Mouse (Mus musculus) forebrain, embryonic 12.5 days (tissue): ENCODE measurements at regions not wholly inside any gene's neighbourhood (a gene's known extent, or its start where the extent isn't known, plus 50 kb on each side); places are given as distances from the start of the nearest gene placed in this dataset.

Source experiments
- ATAC-seq: fragments of 200-750 bp; cut with Nextera tagmentation; 2 replicates; pipeline ENCODE4 v1.8.0; 2017; ENCODE audit warnings: moderate TSS enrichment; ENCODE audit not compliant: low FRiP score
- H3K27ac ChIP-seq: fragments of 300-500 bp; sonication (generic); 2 replicates; pipeline ENCODE4 v1.5.1; 2016; ENCODE audit warnings: mild to moderate bottlenecking
- H3K27me3 ChIP-seq: fragments of 300-500 bp; sonication (generic); 2 replicates; pipeline ENCODE4 v1.6.1; 2016; ENCODE audit warnings: mild to moderate bottlenecking
- H3K36me3 ChIP-seq: fragments of 300-500 bp; sonication (generic); replicated peaks from 2 replicates; pipeline ENCODE4 v1.6.1; 2016; ENCODE audit warnings: mild to moderate bottlenecking
- H3K4me1 ChIP-seq: fragments of 300-500 bp; sonication (generic); 2 replicates; pipeline ENCODE4 v1.6.1; 2016
- H3K4me2 ChIP-seq: fragments of 300-500 bp; sonication (generic); 2 replicates; pipeline ENCODE4 v1.6.1; 2016; ENCODE audit warnings: mild to moderate bottlenecking, moderate library complexity
- H3K4me3 ChIP-seq: fragments of 300-500 bp; sonication (generic); replicated peaks from 2 replicates; pipeline ENCODE4 v1.5.1; 2016; ENCODE audit warnings: mild to moderate bottlenecking
- H3K9ac ChIP-seq: fragments of 300-500 bp; sonication (generic); 2 replicates; pipeline ENCODE4 v1.6.1; 2016; ENCODE audit warnings: mild to moderate bottlenecking
- H3K9me3 ChIP-seq: fragments of 300-500 bp; sonication (generic); 2 replicates; pipeline ENCODE4 v1.6.1; 2016
- WGBS: fragments of 180-500 bp; shearing (Covaris S2); methylation state at CpG from one replicate; pipeline ENCODE4 v1.1.7; 2016; 5-methylcytosine and 5-hydroxymethylcytosine counted together

DNA sequence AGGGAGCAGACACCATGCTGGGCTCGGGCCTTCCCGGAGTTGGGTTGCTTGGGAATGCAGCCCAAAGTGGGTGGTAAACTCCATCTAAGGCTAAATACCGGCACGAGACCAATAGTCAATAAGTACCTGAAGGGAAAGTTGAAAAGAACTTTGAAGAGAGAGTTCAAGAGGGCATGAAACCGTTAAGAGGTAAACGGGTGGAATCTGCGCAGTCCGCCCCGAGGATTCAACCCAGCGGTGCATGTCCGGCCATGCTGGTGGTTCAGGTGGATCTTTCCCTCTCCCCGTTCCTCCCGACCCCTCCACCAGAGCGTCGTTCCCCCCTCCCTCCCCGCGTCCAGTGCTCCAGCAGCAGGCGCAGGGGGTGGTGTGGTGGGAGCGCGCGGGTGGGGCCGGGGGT, 179.1 kb upstream of the Arhgef26 start:
- H3K4me3 ChIP-seq: no peak overlapping the region
- no peak overlapping the region for H3K9ac ChIP-seq
- no peaks in the 10 kb centered on the region for H3K36me3 ChIP-seq
- 60% methylated on average over 22 of the region's 22 CpGs for WGBS
- H3K27ac ChIP-seq: no peak overlapping the region
- peaks cover 16% of the 10 kb centered on the region for H3K9me3 ChIP-seq
- no peaks in the 10 kb centered on the region for H3K27me3 ChIP-seq
- H3K4me2 ChIP-seq: no peak overlapping the region
- H3K4me1 ChIP-seq: no peaks in the 10 kb centered on the region
- peak; percentile 98 for ATAC-seq

DNA sequence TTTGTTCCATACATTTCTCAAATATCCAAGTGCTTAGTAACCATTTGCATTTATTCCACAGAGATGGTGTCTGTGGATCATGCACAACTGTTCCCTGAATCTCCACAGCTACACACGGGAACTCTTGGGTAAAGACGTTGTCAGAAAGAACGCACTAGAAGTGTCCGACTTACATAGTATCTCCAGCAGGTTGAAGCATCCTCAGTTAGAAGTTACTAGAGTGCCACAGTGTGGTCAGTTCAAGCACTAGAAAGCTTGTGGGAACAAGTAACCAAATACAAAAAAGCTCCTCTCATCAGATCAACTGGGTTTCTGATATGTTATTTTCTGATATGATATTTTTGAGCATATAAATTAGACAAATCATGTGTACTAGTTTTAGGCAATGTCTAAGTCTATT, 167.5 kb upstream of the Arhgef26 start:
- Histone ChIP-seq H3K27me3 (no peaks in the 10 kb centered on the region), H3K27ac (no peak overlapping the region), H3K4me1 (no peaks in the 10 kb centered on the region), H3K4me3 (no peak overlapping the region), H3K36me3 (no peaks in the 10 kb centered on the region), H3K4me2 (no peak overlapping the region), H3K9me3 (no peaks in the 10 kb centered on the region), H3K9ac (no peak overlapping the region)
- ATAC-seq: no peak
- 70% methylated on average over 4 of the region's 4 CpGs for WGBS

DNA sequence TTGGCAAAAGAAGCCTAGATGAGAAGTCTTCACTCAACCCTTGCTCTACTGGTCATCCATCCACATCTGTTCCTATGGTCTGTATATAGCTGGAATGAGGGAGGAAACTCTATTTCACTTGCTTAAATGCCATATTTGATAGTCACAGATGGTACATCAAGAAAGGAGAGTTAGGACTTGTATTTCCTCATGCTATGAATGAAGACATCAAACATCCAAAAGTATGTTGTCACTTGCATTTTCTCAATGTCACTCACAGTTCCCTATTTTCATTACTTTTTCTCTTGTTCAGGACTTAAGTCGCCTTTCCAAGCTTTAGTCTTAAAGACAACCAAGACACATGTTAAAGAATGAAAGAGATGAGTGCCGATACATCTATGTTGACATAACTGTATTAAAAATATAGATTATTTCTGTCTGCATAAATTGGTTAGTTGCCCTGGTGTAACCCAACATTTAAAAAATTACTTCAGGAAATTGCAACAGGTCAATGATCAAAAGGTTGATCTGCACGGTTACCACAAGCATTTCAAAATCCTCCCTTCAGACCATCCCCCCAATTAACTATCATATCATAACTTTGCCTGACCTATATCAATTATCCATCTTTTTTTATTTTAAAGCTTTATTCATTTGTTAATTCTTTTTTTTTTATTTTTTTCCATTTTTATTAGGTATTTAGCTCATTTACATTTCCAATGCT, 150.2 kb upstream of the Arhgef26 start:
- Histone ChIP-seq H3K4me1 (no peaks in the 10 kb centered on the region), H3K4me3 (no peak overlapping the region), H3K9me3 (no peaks in the 10 kb centered on the region), H3K36me3 (no peaks in the 10 kb centered on the region), H3K27ac (no peak overlapping the region), H3K4me2 (no peak overlapping the region), H3K27me3 (no peaks in the 10 kb centered on the region), H3K9ac (no peak overlapping the region)
- WGBS: 85% methylated on average over 3 of the region's 3 CpGs
- no peak for ATAC-seq

DNA sequence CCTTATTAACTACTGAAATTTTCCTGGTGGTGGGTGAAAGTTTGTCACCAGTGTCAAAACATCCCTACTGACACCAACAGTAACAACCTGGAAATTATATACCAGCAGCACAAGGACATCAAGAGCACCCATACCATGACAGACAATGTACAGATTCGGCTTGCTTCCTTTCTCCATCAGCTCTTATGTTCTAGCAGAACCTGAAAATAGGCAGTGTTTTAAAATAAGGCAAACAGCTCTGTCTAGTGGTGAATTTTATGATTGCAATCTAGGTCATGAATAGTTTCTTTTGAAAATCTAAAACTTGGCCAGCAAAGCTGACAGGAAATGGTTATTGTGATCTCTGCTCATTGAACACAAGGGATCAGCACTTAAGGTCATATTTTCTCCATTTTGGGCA, 145.7 kb upstream of the Arhgef26 start:
- 0 out of 2 replicates have a peak, but pooled peaks have one; percentile 41 for ATAC-seq
- no peaks in the 10 kb centered on the region for H3K36me3 ChIP-seq
- no peaks in the 10 kb centered on the region for H3K9me3 ChIP-seq

DNA sequence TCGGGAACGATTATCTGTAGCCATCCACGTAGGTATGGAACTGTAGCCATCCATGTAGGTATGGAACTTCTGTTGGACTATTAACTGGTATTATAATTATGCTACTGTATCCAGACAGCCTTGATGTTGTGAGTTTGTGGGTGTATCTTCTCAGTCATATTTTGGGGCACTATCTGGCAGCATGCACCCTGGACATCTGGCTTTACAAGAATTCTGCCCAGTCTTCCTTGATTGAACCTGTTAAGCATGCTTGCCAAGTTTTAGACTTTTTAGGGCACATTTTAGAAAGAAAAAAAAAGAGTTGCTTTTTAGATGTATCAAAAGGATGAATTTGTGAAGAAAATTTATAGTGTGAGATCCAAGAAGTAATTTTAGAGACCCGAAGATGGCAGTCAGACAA, 143.7 kb upstream of the Arhgef26 start:
- Histone ChIP-seq H3K9ac (no peak overlapping the region), H3K9me3 (no peaks in the 10 kb centered on the region), H3K4me2 (no peak overlapping the region), H3K4me3 (no peak overlapping the region), H3K4me1 (no peaks in the 10 kb centered on the region), H3K27me3 (no peaks in the 10 kb centered on the region), H3K36me3 (no peaks in the 10 kb centered on the region), H3K27ac (no peak overlapping the region)
- 92% methylated on average over 4 of the region's 4 CpGs for WGBS
- no peak for ATAC-seq

More for the DNA sequence above, 145.7 kb upstream of the Arhgef26 start:
- H3K4me3 ChIP-seq: no peak overlapping the region
- H3K27ac ChIP-seq: no peak overlapping the region
- WGBS: 38% methylated on average over 1 of the region's 1 CpGs
- H3K27me3 ChIP-seq: no peaks in the 10 kb centered on the region
- no peaks in the 10 kb centered on the region for H3K4me1 ChIP-seq
- H3K4me2 ChIP-seq: no peak overlapping the region
- no peak overlapping the region for H3K9ac ChIP-seq

DNA sequence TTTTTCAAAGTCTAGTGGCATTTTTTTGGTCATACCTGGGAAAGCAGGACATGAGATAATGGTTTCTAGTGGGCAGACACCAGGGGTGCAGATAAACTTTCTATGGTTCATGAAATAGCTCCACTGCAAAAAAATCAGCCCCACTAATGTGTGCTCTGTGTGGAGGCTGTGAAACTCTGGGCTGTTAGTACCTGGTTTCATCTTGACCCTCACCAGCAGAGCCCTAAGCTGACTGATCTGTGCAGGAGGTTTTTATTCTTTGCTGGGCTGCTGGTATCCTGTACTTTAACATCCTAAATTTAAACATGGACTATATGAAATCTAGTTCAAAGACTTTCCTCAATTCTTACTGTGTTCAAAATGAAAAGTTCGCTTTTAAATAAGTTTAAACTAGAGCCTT, 141.5 kb upstream of the Arhgef26 start:
- H3K4me2 ChIP-seq: no peak overlapping the region
- H3K4me3 ChIP-seq: no peak overlapping the region
- no peak for ATAC-seq
- H3K27ac ChIP-seq: no peak overlapping the region
- H3K36me3 ChIP-seq: no peaks in the 10 kb centered on the region
- H3K9me3 ChIP-seq: no peaks in the 10 kb centered on the region
- no peaks in the 10 kb centered on the region for H3K27me3 ChIP-seq
- WGBS: 71% methylated on average over 1 of the region's 1 CpGs
- no peaks in the 10 kb centered on the region for H3K4me1 ChIP-seq
- H3K9ac ChIP-seq: no peak overlapping the region

DNA sequence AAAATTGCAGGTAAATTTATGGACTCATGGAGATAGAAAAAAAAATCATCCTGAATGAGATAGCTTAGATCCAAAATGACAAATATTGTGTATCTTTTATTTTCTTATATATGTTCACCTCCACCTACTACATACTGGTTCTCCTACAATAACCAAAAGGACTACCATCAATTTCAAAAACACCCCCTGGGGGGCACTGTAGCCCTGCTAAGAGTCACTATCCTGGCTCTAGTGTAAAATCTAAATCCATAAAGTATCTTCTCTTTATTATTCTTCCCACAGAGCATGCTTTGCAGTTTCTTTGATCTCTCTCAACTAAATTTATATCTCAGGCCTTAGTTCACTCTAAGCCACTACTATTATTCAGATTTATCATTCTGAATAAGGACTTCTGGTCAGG, 122.3 kb upstream of the Arhgef26 start:
- Histone ChIP-seq H3K4me1 (no peaks in the 10 kb centered on the region), H3K27ac (no peak overlapping the region), H3K36me3 (no peaks in the 10 kb centered on the region), H3K9me3 (no peaks in the 10 kb centered on the region), H3K9ac (no peak overlapping the region), H3K27me3 (no peaks in the 10 kb centered on the region), H3K4me3 (no peak overlapping the region), H3K4me2 (no peak overlapping the region)
- no peak for ATAC-seq

DNA sequence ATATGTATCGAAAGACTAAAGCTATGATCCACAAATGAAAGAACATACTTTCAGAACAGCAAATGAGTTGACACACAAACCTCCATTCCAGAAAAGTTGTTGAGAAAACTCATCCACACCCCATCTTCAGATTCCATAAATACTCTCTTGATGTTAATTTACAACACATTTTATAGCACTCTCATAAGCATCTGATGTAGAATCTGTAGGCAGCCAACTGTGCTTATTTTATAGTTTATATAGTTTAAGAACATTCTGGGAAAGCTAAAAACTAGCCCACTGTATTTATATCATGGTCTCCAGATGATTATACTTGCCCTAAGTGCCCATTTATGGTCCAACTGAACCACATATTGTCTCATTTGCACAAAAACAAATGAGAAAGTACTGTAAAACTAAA, 120.8 kb upstream of the Arhgef26 start:
- Histone ChIP-seq H3K27me3 (no peaks in the 10 kb centered on the region), H3K4me2 (no peak overlapping the region), H3K36me3 (no peaks in the 10 kb centered on the region), H3K27ac (no peak overlapping the region), H3K4me1 (no peaks in the 10 kb centered on the region), H3K9ac (no peak overlapping the region), H3K9me3 (no peaks in the 10 kb centered on the region), H3K4me3 (no peak overlapping the region)
- ATAC-seq: no peak
- WGBS: 92% methylated on average over 1 of the region's 1 CpGs

DNA sequence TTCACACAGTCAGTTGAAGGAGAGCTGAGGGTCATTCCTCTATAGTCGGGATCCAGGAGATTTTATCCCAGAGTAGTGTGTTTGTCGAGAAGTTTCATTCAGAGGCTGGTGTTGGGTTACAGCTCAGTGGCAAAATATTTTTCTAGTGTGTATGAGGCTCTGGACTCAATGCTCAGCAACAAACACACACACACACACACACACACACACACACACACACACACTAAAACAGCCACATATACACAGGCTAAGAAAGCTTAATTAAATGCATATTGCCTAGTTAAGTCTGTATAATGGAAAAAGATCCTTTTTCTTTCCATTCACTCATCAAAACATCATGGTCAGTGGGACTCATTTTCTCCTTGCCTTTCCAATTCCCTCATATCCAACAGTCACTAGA, 110.4 kb upstream of the Arhgef26 start:
- Histone ChIP-seq H3K36me3 (no peaks in the 10 kb centered on the region), H3K4me2 (no peak overlapping the region), H3K4me1 (no peaks in the 10 kb centered on the region), H3K9ac (no peak overlapping the region), H3K27me3 (no peaks in the 10 kb centered on the region), H3K9me3 (no peaks in the 10 kb centered on the region), H3K4me3 (no peak overlapping the region), H3K27ac (no peak overlapping the region)
- 61% methylated on average over 2 of the region's 2 CpGs for WGBS
- no peak for ATAC-seq

DNA sequence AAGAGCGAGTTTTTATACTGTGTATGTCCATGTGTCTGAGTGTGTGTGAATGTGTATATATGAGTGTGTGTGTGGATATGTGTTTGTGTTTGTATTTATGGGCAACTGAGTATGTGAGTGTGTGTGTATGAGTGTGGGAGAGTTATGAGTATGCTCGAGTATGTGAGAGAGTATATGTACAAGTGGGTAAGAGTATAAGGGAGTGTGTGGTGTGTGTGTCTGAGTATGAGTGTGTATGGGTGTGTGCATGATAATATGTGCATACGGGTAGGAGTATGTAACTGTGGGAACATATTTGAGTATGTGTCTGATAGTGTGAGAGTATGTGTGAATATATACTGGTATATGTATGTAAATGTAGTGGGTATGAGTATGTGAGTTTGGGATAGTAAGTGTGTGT, 110.0 kb upstream of the Arhgef26 start:
- Histone ChIP-seq H3K9ac (no peak overlapping the region), H3K4me1 (no peaks in the 10 kb centered on the region), H3K9me3 (no peaks in the 10 kb centered on the region), H3K27ac (no peak overlapping the region), H3K4me2 (no peak overlapping the region), H3K27me3 (no peaks in the 10 kb centered on the region), H3K36me3 (no peaks in the 10 kb centered on the region), H3K4me3 (no peak overlapping the region)
- ATAC-seq: no peak
- 83% methylated on average over 3 of the region's 3 CpGs for WGBS

DNA sequence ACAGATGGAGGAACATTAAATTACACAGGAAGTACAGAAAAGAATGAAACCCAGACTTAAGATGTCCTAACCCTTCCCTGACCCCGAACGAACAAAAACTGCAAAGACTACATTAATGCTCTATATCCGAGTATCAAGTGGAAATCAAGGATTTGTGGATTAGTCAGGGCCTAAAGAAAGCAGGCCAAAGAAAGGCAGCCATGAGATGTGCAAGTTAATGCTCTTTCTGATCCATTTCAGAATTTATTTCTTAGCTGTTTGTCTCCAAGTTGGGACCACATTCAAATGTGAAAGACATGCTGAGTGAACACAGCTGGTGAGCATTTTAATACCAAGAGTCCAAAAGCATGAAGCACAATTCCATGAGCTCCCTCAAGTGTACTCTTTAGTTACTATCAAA, 97.1 kb upstream of the Arhgef26 start:
- no peak overlapping the region for H3K9ac ChIP-seq
- ATAC-seq: no peak
- no peaks in the 10 kb centered on the region for H3K36me3 ChIP-seq
- WGBS: 69% methylated on average over 3 of the region's 3 CpGs
- no peaks in the 10 kb centered on the region for H3K27me3 ChIP-seq
- no peak overlapping the region for H3K4me2 ChIP-seq
- no peaks in the 10 kb centered on the region for H3K9me3 ChIP-seq
- no peaks in the 10 kb centered on the region for H3K4me1 ChIP-seq
- H3K4me3 ChIP-seq: no peak overlapping the region
- no peak overlapping the region for H3K27ac ChIP-seq

DNA sequence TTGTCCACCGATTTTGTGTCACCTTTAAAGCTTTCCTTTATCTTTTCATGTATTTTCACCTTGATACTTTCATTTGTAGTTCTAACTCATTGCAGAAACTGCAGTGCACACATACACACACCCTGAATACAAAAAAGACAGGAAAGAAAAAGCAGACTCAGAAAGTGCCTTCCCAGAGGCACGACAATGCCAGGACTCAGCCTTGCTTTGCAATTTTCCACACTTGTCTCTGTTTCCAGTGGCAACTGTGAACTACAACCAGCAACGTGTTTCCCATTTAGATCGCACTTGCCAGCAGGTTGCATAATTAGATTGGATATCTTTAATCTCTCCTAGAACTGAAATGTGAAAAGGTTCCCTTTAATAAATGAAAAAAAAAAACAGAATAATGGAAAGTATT, 66.4 kb upstream of the Arhgef26 start:
- 68% methylated on average over 4 of the region's 4 CpGs for WGBS
- H3K4me2 ChIP-seq: no peak overlapping the region
- no peaks in the 10 kb centered on the region for H3K36me3 ChIP-seq
- H3K4me1 ChIP-seq: no peaks in the 10 kb centered on the region
- H3K9me3 ChIP-seq: no peaks in the 10 kb centered on the region
- no peak overlapping the region for H3K4me3 ChIP-seq
- ATAC-seq: no peak
- H3K27me3 ChIP-seq: no peaks in the 10 kb centered on the region
- no peak overlapping the region for H3K9ac ChIP-seq
- no peak overlapping the region for H3K27ac ChIP-seq

DNA sequence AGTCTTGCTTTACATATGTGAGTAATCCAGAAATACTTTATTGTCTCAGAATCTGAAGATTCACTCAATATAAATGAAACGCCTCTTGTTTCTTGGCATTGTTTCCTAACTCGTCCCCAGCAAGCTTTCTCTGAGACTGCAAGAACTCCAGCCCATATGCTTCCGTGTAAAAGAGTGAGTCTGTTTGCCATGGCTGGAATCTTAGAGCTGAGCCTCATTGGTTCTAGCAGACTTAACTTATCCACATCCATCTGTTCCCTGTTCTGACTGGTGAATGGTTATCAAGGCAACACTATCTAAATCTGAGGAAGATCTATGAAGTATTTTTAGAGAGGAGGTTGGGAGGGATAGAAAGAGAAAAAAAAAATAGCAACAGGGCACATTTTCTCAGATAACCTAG, 59.9 kb upstream of the Arhgef26 start:
- 72% methylated on average over 3 of the region's 3 CpGs for WGBS
- no peaks in the 10 kb centered on the region for H3K9me3 ChIP-seq
- H3K27ac ChIP-seq: no peak overlapping the region
- H3K27me3 ChIP-seq: no peaks in the 10 kb centered on the region
- H3K4me3 ChIP-seq: no peak overlapping the region
- H3K36me3 ChIP-seq: no peaks in the 10 kb centered on the region
- no peaks in the 10 kb centered on the region for H3K4me1 ChIP-seq
- no peak for ATAC-seq
- H3K9ac ChIP-seq: no peak overlapping the region
- no peak overlapping the region for H3K4me2 ChIP-seq
